Mouse (Mus musculus): ENCODE data around the gene Rabgap1l. TPM values are rescaled to one million over a fixed set of nuclear protein-coding genes. Genes with fewer than 3 reads are reported as not detected.

Gene Rabgap1l
- polyA plus RNA-seq, 1 experiment from 2014 or later, result 69.3 TPM

DNA sequence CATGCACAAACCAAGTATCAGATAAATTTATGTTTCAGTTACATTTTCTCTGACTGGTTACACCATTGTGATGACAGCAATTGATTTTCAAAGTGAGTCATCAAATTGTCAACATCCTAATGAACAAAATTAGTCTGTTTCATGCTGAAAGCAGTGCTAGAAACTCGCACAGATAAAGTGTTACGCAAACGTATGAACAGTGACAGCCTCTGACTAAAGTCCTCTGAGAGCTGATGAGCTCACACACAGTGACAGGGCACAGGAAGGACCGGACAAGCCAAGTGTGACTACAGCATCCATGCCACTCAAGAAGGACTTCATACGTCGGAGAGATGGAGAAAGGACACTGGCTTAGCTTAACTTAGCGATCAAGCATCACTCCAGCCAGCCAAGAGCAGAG, 419.7 kb downstream of the Rabgap1l start:
- no peak overlapping the region for H3K9ac ChIP-seq (ENCODE audit: low read depth, low read length)
- H3K9me3 ChIP-seq (ENCODE audit: control insufficient read depth, low read length), result no peaks in the 10 kb centered on the region
- H3K27me3 ChIP-seq (replicated peaks; ENCODE audit: control insufficient read depth, insufficient read depth, low read length), result no peaks in the 10 kb centered on the region
- ATAC-seq (replicated peaks; ENCODE audit: low FRiP score), result peak; percentile 49; the same call in 1 of the 2 replicates
- no peak overlapping the region for H3K4me2 ChIP-seq
- no peaks in the 10 kb centered on the region for H3K4me1 ChIP-seq (replicated peaks; ENCODE audit: control insufficient read depth, insufficient read depth, low read length)
- H3K4me3 ChIP-seq (ENCODE audit: low read depth, low read length), result no peak overlapping the region
- no peak for DNase-seq (ENCODE audit: low spot score)
- 70% methylated on average over 7 of the region's 7 CpGs for WGBS
- H3K36me3 ChIP-seq (ENCODE audit: control insufficient read depth, insufficient read depth, low read length), result no peaks in the 10 kb centered on the region
- H3K27ac ChIP-seq (ENCODE audit: low read depth, low read length), result no peak overlapping the region

DNA sequence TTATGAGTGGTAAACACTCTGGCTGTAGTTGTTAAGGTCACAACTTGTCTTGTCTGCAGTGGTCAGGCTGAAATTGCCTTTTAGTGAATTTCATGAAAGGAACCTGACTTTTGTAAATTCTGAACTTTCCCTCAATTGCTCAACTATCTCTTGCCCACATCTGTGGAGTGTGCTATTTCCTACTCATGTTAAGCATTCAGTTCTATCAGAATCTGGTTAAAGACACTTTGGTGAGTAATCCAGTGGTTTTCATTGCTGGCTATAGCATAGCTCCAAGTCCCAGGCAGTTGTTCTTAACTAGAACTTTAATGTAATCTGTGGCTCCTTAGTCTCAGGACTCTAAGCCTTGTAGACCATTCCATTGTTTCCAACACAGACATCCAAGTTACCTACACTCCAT, 421.3 kb downstream of the Rabgap1l start:
- DNase-seq (ENCODE audit: low spot score), result no peak
- H3K36me3 ChIP-seq (ENCODE audit: control insufficient read depth, insufficient read depth, low read length), result no peaks in the 10 kb centered on the region
- no peak overlapping the region for H3K4me3 ChIP-seq (ENCODE audit: low read depth, low read length)
- H3K27me3 ChIP-seq (replicated peaks; ENCODE audit: control insufficient read depth, insufficient read depth, low read length), result no peaks in the 10 kb centered on the region
- ATAC-seq (replicated peaks; ENCODE audit: low FRiP score), result no peak
- H3K4me2 ChIP-seq, result no peak overlapping the region
- no peak overlapping the region for H3K9ac ChIP-seq (ENCODE audit: low read depth, low read length)
- H3K4me1 ChIP-seq (replicated peaks; ENCODE audit: control insufficient read depth, insufficient read depth, low read length), result no peaks in the 10 kb centered on the region
- H3K27ac ChIP-seq (ENCODE audit: low read depth, low read length), result no peak overlapping the region
- H3K9me3 ChIP-seq (ENCODE audit: control insufficient read depth, low read length), result no peaks in the 10 kb centered on the region

DNA sequence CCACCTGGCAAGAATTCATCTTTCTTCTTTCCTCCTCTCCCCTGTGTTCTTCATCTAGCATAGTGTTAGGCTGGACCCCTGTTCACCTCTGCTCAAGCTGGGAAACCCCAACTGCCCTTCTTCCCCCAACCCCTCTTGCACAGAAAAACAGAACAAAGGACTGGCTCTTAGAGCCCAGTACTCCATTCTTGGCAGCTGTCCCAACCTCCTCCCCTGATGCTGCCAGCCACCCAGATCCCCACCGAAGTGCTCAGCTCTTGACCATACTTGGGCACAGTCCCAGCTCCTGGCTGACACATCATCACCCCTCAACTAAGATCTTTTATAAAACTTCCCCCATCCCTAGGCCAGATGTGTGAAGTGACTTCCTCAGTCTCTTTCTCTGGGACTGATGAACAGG, 422.5 kb downstream of the Rabgap1l start:
- no peaks in the 10 kb centered on the region for H3K36me3 ChIP-seq (ENCODE audit: control insufficient read depth, insufficient read depth, low read length)
- no peak overlapping the region for H3K9ac ChIP-seq (ENCODE audit: low read depth, low read length)
- H3K4me3 ChIP-seq (ENCODE audit: low read depth, low read length), result no peak overlapping the region
- no peaks in the 10 kb centered on the region for H3K9me3 ChIP-seq (ENCODE audit: control insufficient read depth, low read length)
- no peak overlapping the region for H3K4me2 ChIP-seq
- WGBS, result 87% methylated on average over 1 of the region's 1 CpGs
- no peaks in the 10 kb centered on the region for H3K4me1 ChIP-seq (replicated peaks; ENCODE audit: control insufficient read depth, insufficient read depth, low read length)
- ATAC-seq (replicated peaks; ENCODE audit: low FRiP score) (no peak), DNase-seq (ENCODE audit: low spot score) (no peak)
- no peaks in the 10 kb centered on the region for H3K27me3 ChIP-seq (replicated peaks; ENCODE audit: control insufficient read depth, insufficient read depth, low read length)
- no peak overlapping the region for H3K27ac ChIP-seq (ENCODE audit: low read depth, low read length)

DNA sequence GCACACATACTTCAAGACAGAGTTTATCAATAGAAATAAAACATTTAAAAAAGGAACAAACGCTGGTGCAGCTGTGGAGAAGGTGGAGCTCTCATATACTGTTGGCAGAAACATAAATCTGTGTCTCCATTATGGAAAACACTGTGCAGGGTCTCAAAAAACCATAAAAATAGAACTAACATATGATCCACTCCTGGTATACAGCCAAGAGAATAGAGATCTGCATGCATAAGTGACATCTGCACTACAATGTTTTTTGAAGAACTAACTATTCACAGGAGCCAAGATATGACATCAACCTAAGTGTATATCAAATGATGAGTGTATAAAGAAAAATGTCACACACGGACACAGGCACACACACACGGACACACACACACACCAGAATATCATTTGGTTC, 426.4 kb downstream of the Rabgap1l start:
- 82% methylated on average over 3 of the region's 3 CpGs for WGBS

DNA sequence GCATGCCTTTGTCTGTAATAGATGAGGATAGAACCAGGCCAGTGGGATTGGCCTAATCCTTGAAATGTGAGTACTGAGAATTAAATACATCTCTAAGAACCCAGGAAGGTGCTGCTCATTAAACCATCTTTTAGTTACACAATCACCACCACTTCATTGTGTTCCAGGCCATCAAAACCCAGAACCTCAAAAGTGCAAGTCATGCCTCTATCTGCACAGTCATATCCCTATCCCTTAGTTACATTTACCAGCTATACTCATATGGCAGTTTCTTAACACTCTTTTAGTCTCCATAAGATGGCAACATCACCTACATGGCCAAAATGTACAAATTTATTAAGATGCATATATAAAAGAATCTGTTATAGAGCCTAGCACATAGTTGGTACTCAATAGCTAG, 435.7 kb downstream of the Rabgap1l start:
- DNase-seq (ENCODE audit: low spot score) (no peak), ATAC-seq (replicated peaks; ENCODE audit: low FRiP score) (no peak)
- Histone ChIP-seq H3K4me3 (ENCODE audit: low read depth, low read length) (no peak overlapping the region), H3K9ac (ENCODE audit: low read depth, low read length) (no peak overlapping the region), H3K36me3 (ENCODE audit: control insufficient read depth, insufficient read depth, low read length) (no peaks in the 10 kb centered on the region), H3K4me1 (replicated peaks; ENCODE audit: control insufficient read depth, insufficient read depth, low read length) (no peaks in the 10 kb centered on the region), H3K27me3 (replicated peaks; ENCODE audit: control insufficient read depth, insufficient read depth, low read length) (no peaks in the 10 kb centered on the region), H3K9me3 (ENCODE audit: control insufficient read depth, low read length) (no peaks in the 10 kb centered on the region), H3K4me2 (no peak overlapping the region), H3K27ac (ENCODE audit: low read depth, low read length) (no peak overlapping the region)

More for the DNA sequence above, 426.4 kb downstream of the Rabgap1l start:
- H3K36me3 ChIP-seq (ENCODE audit: control insufficient read depth, insufficient read depth, low read length), result no peaks in the 10 kb centered on the region
- no peak overlapping the region for H3K4me2 ChIP-seq
- ATAC-seq (replicated peaks; ENCODE audit: low FRiP score) (no peak), DNase-seq (ENCODE audit: low spot score) (no peak)
- no peak overlapping the region for H3K9ac ChIP-seq (ENCODE audit: low read depth, low read length)
- no peak overlapping the region for H3K27ac ChIP-seq (ENCODE audit: low read depth, low read length)
- H3K27me3 ChIP-seq (replicated peaks; ENCODE audit: control insufficient read depth, insufficient read depth, low read length), result no peaks in the 10 kb centered on the region
- no peaks in the 10 kb centered on the region for H3K4me1 ChIP-seq (replicated peaks; ENCODE audit: control insufficient read depth, insufficient read depth, low read length)
- H3K4me3 ChIP-seq (ENCODE audit: low read depth, low read length), result no peak overlapping the region
- H3K9me3 ChIP-seq (ENCODE audit: control insufficient read depth, low read length), result no peaks in the 10 kb centered on the region

DNA sequence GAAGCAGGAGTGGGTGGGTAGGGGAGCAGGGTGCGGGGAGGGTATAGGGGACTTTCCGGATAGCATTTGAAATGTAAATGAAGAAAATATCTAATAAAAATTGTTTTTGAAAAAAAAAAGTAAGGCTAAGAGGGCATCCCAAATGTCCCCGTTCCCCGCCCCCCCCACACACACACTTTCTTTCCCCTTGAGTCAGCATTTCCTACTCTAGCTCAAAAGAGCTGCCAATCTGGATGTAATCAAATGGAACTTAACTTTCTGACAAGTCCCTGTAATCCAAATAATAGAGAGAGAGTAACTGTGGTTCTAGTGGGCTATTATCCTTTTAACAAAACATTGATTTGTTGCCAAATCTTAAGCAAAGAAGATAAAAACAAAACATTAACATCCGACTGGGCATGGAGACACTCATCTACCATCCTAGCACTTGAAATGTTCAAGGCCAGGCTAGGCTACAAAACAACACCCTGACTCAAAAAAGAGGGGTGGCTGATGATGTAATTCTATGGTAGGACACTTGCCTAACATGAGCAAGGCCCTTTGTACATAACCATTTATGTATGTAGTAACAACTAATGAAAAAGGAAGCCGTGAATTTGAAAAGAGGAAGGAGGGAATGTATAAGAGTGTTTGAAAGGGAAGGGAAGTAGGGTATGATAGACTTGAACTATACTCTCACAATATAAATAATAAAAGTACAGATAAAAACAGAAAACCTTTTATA, 439.1 kb downstream of the Rabgap1l start:
- H3K4me1 ChIP-seq (replicated peaks; ENCODE audit: control insufficient read depth, insufficient read depth, low read length), result no peaks in the 10 kb centered on the region
- H3K36me3 ChIP-seq (ENCODE audit: control insufficient read depth, insufficient read depth, low read length), result no peaks in the 10 kb centered on the region
- no peaks in the 10 kb centered on the region for H3K9me3 ChIP-seq (ENCODE audit: control insufficient read depth, low read length)
- no peak overlapping the region for H3K9ac ChIP-seq (ENCODE audit: low read depth, low read length)
- no peak overlapping the region for H3K4me2 ChIP-seq
- no peaks in the 10 kb centered on the region for H3K27me3 ChIP-seq (replicated peaks; ENCODE audit: control insufficient read depth, insufficient read depth, low read length)
- no peak overlapping the region for H3K27ac ChIP-seq (ENCODE audit: low read depth, low read length)
- ATAC-seq (replicated peaks; ENCODE audit: low FRiP score) (no peak), DNase-seq (ENCODE audit: low spot score) (no peak)
- 85% methylated on average over 6 of the region's 6 CpGs for WGBS
- no peak overlapping the region for H3K4me3 ChIP-seq (ENCODE audit: low read depth, low read length)

DNA sequence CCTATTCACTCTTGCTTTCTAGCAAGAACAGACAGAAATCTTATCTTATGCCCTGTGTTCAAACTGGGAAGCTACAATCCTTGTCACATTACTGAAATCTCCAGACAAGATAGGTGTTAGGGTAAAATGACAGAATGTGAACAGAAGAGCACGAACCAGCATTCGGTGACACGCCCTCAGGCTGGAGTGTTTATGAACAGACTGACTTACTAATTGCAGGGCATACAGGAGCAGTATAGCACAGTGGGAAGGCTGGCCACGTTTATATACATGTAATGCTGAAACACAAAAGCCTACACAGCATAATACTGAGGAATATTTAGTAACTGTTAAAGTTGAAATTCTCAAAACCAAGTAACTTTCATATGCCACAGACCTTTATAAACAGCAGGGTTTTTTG, 440.7 kb downstream of the Rabgap1l start:
- Histone ChIP-seq H3K4me2 (peak overlapping the region; percentile 66), H3K9ac (ENCODE audit: low read depth, low read length) (no peak overlapping the region), H3K4me1 (replicated peaks; ENCODE audit: control insufficient read depth, insufficient read depth, low read length) (no peaks in the 10 kb centered on the region), H3K27me3 (replicated peaks; ENCODE audit: control insufficient read depth, insufficient read depth, low read length) (no peaks in the 10 kb centered on the region), H3K36me3 (ENCODE audit: control insufficient read depth, insufficient read depth, low read length) (no peaks in the 10 kb centered on the region), H3K9me3 (ENCODE audit: control insufficient read depth, low read length) (no peaks in the 10 kb centered on the region), H3K4me3 (ENCODE audit: low read depth, low read length) (no peak overlapping the region; the same call in 1 of the 2 replicates), H3K27ac (ENCODE audit: low read depth, low read length) (no peak overlapping the region)
- WGBS, result 52% methylated on average over 4 of the region's 4 CpGs
- no peak for DNase-seq (ENCODE audit: low spot score)
- no peak for ATAC-seq (replicated peaks; ENCODE audit: low FRiP score)

DNA sequence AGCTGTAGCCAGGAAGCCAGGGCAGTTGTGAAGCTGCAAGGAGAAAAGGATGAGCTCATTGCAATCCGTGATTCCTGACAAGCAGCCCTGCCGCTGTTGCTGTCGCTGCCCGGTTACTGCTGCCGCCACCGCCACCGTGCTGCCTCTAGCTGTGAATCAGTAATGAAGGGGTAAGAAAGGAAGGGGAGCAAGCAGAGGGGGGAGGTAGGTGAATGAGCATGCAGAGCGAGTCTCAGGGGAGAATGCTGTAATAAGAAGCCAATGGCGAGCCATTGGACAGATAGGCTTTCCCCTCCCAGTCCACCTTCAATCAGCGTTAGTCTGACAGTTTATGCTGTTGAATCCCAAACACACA, 441.2 kb downstream of the Rabgap1l start:
- Histone ChIP-seq H3K4me3 (ENCODE audit: low read depth, low read length) (peak overlapping the region; percentile 30), H3K9ac (ENCODE audit: low read depth, low read length) (peak overlapping the region; percentile 53; the same call in 1 of the 2 replicates), H3K27ac (ENCODE audit: low read depth, low read length) (no peak overlapping the region), H3K36me3 (ENCODE audit: control insufficient read depth, insufficient read depth, low read length) (no peaks in the 10 kb centered on the region), H3K9me3 (ENCODE audit: control insufficient read depth, low read length) (no peaks in the 10 kb centered on the region), H3K4me2 (peak overlapping the region; percentile 66), H3K4me1 (replicated peaks; ENCODE audit: control insufficient read depth, insufficient read depth, low read length) (no peaks in the 10 kb centered on the region), H3K27me3 (replicated peaks; ENCODE audit: control insufficient read depth, insufficient read depth, low read length) (no peaks in the 10 kb centered on the region)
- DNase-seq (ENCODE audit: low spot score) (no peak), ATAC-seq (replicated peaks; ENCODE audit: low FRiP score) (no peak; the same call in 1 of the 2 replicates)
- WGBS, result 3% methylated on average over 10 of the region's 10 CpGs

DNA sequence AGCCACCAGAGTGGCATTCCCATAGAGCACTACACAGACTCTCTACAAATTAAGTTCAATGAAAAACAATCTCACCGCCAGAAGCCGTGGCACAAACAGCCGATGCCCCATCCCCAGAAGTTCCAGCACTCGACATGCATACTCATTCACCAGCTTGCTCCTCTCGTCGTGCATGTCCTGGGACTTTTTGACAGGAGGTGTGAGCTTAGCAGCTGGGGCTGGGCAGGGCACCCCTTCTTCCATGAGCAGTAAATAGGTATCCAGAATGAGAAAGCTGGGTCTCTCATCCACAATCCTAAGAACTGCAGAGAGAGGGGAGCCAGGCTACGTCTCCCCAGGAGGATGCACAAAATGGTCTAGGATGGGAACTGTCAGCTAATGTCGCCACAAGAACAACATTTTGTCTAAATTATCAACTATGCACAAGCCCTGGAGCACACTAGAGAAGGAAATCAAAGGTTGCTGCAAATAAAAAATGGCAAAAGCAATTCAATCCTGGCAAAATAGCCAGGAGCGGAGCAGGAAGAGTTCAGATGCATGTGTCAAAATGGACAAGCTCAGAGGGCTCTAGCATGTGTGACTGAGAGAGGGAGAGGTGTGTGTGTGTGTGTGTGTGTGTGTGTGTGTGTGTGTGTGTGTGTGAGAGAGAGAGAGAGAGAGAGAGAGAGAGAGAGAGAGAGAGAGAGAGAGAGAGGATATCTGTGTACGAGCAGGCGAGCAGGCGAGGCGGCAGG, 441.7 kb downstream of the Rabgap1l start:
- no peak overlapping the region for H3K27ac ChIP-seq (ENCODE audit: low read depth, low read length)
- no peaks in the 10 kb centered on the region for H3K4me1 ChIP-seq (replicated peaks; ENCODE audit: control insufficient read depth, insufficient read depth, low read length)
- DNase-seq (ENCODE audit: low spot score) (no peak), ATAC-seq (replicated peaks; ENCODE audit: low FRiP score) (no peak; the same call in 1 of the 2 replicates)
- H3K27me3 ChIP-seq (replicated peaks; ENCODE audit: control insufficient read depth, insufficient read depth, low read length), result no peaks in the 10 kb centered on the region
- no peaks in the 10 kb centered on the region for H3K9me3 ChIP-seq (ENCODE audit: control insufficient read depth, low read length)
- peak overlapping the region; percentile 30 for H3K4me3 ChIP-seq (ENCODE audit: low read depth, low read length)
- 41% methylated on average over 12 of the region's 13 CpGs for WGBS
- peak overlapping the region; percentile 66 for H3K4me2 ChIP-seq
- H3K36me3 ChIP-seq (ENCODE audit: control insufficient read depth, insufficient read depth, low read length), result no peaks in the 10 kb centered on the region
- H3K9ac ChIP-seq (ENCODE audit: low read depth, low read length), result peak overlapping the region; percentile 53; the same call in 1 of the 2 replicates

Measured in liver, embryonic 11.5 days (tissue).